Mouse (Mus musculus) bone marrow, adult 2 months (tissue): Measurements from ENCODE around the gene Rexo1. TPM values are rescaled to one million over a fixed set of nuclear protein-coding genes. Genes with fewer than 3 reads are reported as not detected.

ENCODE experiments used
- H3K27ac ChIP-seq: fragments of 200-500 bp; 2 replicates; pipeline ENCODE4 v1.5.1; 2012; ENCODE audit warnings: low read depth, mild to moderate bottlenecking, control low read depth, inconsistent platforms, low read length; ENCODE audit not compliant: control insufficient read depth, poor library complexity, insufficient read depth
- H3K4me1 ChIP-seq: fragments of 200-500 bp; 2 replicates; pipeline ENCODE4 v1.6.1; 2011; ENCODE audit warnings: low read length; ENCODE audit not compliant: control insufficient read depth, insufficient read depth
- H3K4me3 ChIP-seq: fragments of 200-500 bp; replicated peaks from 2 replicates; pipeline ENCODE3; 2011; ENCODE audit warnings: mild to moderate bottlenecking, low read depth, low read length, control low read depth; ENCODE audit not compliant: control insufficient read depth
- CTCF ChIP-seq: fragments of 200-500 bp; IDR thresholded peaks from 2 replicates; pipeline ENCODE4 v1.5.1; 2011; ENCODE audit warnings: low read length, control low read depth; ENCODE audit not compliant: control insufficient read depth, insufficient read depth
- POLR2A ChIP-seq: fragments of 200-500 bp; IDR thresholded peaks from 2 replicates; pipeline ENCODE4 v1.6.1; 2011; ENCODE audit warnings: low read depth, mild to moderate bottlenecking, control low read depth, low read length, borderline replicate concordance; ENCODE audit not compliant: control insufficient read depth
- WGBS: fragments of 180-500 bp; shearing (Covaris S2); methylation state at CpG from one replicate; pipeline ENCODE4 v1.1.7; 2018; 5-methylcytosine and 5-hydroxymethylcytosine counted together
- polyA plus RNA-seq: library from polyadenylated mRNA; stranded (reverse); fragments of >200 nt; gene quantifications from 2 replicates; pipeline ENCODE4 v1.2.4, GENCODE M21; 2011; ENCODE audit warnings: low replicate concordance; ENCODE audit not compliant: missing spikeins, insufficient read depth, insufficient read length

Rexo1 gene
- polyA plus RNA-seq, 1 experiment, result 55.3 TPM

GRCm38 (mm10) chr10:80504724-80505123 lies 56.6 kb downstream of the Rexo1 start:
- TF ChIP-seq CTCF (no peak), POLR2A (no peak)
- H3K27ac ChIP-seq, result no peak overlapping the region
- H3K4me3 ChIP-seq, result no peak overlapping the region
- H3K4me1 ChIP-seq, result peaks cover under 1% of the 10 kb centered on the region; the same call in 1 of the 2 replicates
- 6% methylated on average over 9 of the region's 9 CpGs for WGBS

GRCm38 (mm10) chr10:80503599-80504220 lies 57.6 kb downstream of the Rexo1 start:
- 7% methylated on average over 27 of the region's 27 CpGs for WGBS
- no peaks in the 10 kb centered on the region for H3K4me1 ChIP-seq
- H3K4me3 ChIP-seq, result no peak overlapping the region
- no peak for TF ChIP-seq CTCF
- TF ChIP-seq POLR2A, result no peak
- H3K27ac ChIP-seq, result no peak overlapping the region

GRCm38 (mm10) chr10:80502819-80503314 lies 58.5 kb downstream of the Rexo1 start:
- Histone ChIP-seq H3K4me1 (no peaks in the 10 kb centered on the region), H3K27ac (no peak overlapping the region), H3K4me3 (no peak overlapping the region)
- WGBS, result 10% methylated on average over 22 of the region's 22 CpGs
- TF ChIP-seq CTCF (no peak), POLR2A (no peak)

- whole genome bisulfite sequencing, result 2% methylated on average over 7 of the region's 7 CpGs
- TF ChIP-seq CTCF, result no peak
- no peak for TF ChIP-seq POLR2A
- Histone ChIP-seq H3K4me1 (no peaks in the 10 kb centered on the region), H3K4me3 (no peak overlapping the region), H3K27ac (no peak overlapping the region)
Measured at GRCm38 (mm10) chr10:80502291-80502690, 59.1 kb downstream of the Rexo1 start.

GRCm38 (mm10) chr10:80496421-80496820 lies 64.9 kb downstream of the Rexo1 start:
- 3% methylated on average over 20 of the region's 20 CpGs for WGBS
- no peak overlapping the region for H3K27ac ChIP-seq
- H3K4me3 ChIP-seq, result no peak overlapping the region
- H3K4me1 ChIP-seq, result no peaks in the 10 kb centered on the region
- no peak for TF ChIP-seq POLR2A
- no peak for TF ChIP-seq CTCF

GRCm38 (mm10) chr10:80495901-80496300 lies 65.5 kb downstream of the Rexo1 start:
- WGBS, result under 1% methylated on average over 35 of the region's 35 CpGs
- no peak overlapping the region for H3K4me3 ChIP-seq
- no peaks in the 10 kb centered on the region for H3K4me1 ChIP-seq
- TF ChIP-seq CTCF, result no peak
- TF ChIP-seq POLR2A, result no peak
- no peak overlapping the region for H3K27ac ChIP-seq

- TF ChIP-seq CTCF (no peak), POLR2A (no peak)
- WGBS, result 2% methylated on average over 42 of the region's 42 CpGs
- Histone ChIP-seq H3K27ac (no peak within 1 kb of the TSS; the same call in 1 of the 2 replicates), H3K4me3 (no peak within 1 kb of the TSS), H3K4me1 (no peaks in the 10 kb centered on the region)
Measured at GRCm38 (mm10) chr10:80494732-80495131, 66.6 kb downstream of the Rexo1 start, which contains the start of gene Onecut3. TSS of gene Onecut3 (plus strand) at chr10:80494835.

Other genes with a start within 250 kb of the Rexo1 start
- gene 2310011J03Rik, start 241.0 kb downstream of the Rexo1 start, polyA plus RNA-seq, result 40.8 and 52.1 TPM in 2 replicates
- 1.4 TPM in 1 of 2 replicates, not detected in the other for gene Pcsk4, start 232.1 kb downstream of the Rexo1 start, polyA plus RNA-seq
- 4.2 and 6.5 TPM in 2 replicates for gene Reep6, start 231.6 kb downstream of the Rexo1 start, polyA plus RNA-seq
- gene Adamtsl5, start 213.1 kb downstream of the Rexo1 start, polyA plus RNA-seq, result 3.0 and 8.6 TPM in 2 replicates
- gene Plk5, start 205.1 kb downstream of the Rexo1 start, polyA plus RNA-seq, result 2.2 TPM in 1 of 2 replicates, not detected in the other
- gene Mex3d, start 173.9 kb downstream of the Rexo1 start, polyA plus RNA-seq, result 1.4 and 1.7 TPM in 2 replicates
- gene Mbd3, start 162.0 kb downstream of the Rexo1 start, polyA plus RNA-seq, result 53.0 and 82.0 TPM in 2 replicates
- 190 and 222 TPM in 2 replicates for gene Uqcr11, start 154.7 kb downstream of the Rexo1 start, polyA plus RNA-seq
- 70.7 and 138 TPM in 2 replicates for gene Tcf3, start 127.9 kb downstream of the Rexo1 start, polyA plus RNA-seq
- gene Onecut3, start 66.7 kb downstream of the Rexo1 start, polyA plus RNA-seq, result not detected in 2 replicates
- not detected in 2 replicates for gene Atp8b3, start 22.4 kb downstream of the Rexo1 start, polyA plus RNA-seq
- 13.4 and 18.6 TPM in 2 replicates for gene Klf16, start 15.8 kb upstream of the Rexo1 start, polyA plus RNA-seq
- 44.4 and 53.1 TPM in 2 replicates for gene Abhd17a, start 28.8 kb upstream of the Rexo1 start, polyA plus RNA-seq
- gene Scamp4, start 41.3 kb upstream of the Rexo1 start, polyA plus RNA-seq, result 12.9 and 17.2 TPM in 2 replicates
- 2.2 and 3.2 TPM in 2 replicates for gene Adat3, start 41.3 kb upstream of the Rexo1 start, polyA plus RNA-seq
- 2.0 and 2.4 TPM in 2 replicates for gene Gm49322, start 44.5 kb upstream of the Rexo1 start, polyA plus RNA-seq
- 49.9 and 75.2 TPM in 2 replicates for gene Csnk1g2, start 61.3 kb upstream of the Rexo1 start, polyA plus RNA-seq
- 7.0 and 22.1 TPM in 2 replicates for gene Btbd2, start 95.5 kb upstream of the Rexo1 start, polyA plus RNA-seq
- gene Mknk2, start 116.6 kb upstream of the Rexo1 start, polyA plus RNA-seq, result 70.5 and 89.6 TPM in 2 replicates
- 16.3 and 45.8 TPM in 2 replicates for gene Mob3a, start 140.4 kb upstream of the Rexo1 start, polyA plus RNA-seq
- 22.9 and 33.3 TPM in 2 replicates for gene Izumo4, start 140.6 kb upstream of the Rexo1 start, polyA plus RNA-seq
- 35.9 and 68.0 TPM in 2 replicates for gene Ap3d1, start 180.7 kb upstream of the Rexo1 start, polyA plus RNA-seq
- gene Dot1l, start 193.6 kb upstream of the Rexo1 start, polyA plus RNA-seq, result 30.8 and 55.1 TPM in 2 replicates
- gene Sf3a2, start 236.6 kb upstream of the Rexo1 start, polyA plus RNA-seq, result 26.5 and 34.5 TPM in 2 replicates
- 123 and 186 TPM in 2 replicates for gene Plekhj1, start 237.1 kb upstream of the Rexo1 start, polyA plus RNA-seq
- gene Amh, start 243.7 kb upstream of the Rexo1 start, polyA plus RNA-seq, result 3.0 TPM in 1 of 2 replicates, not detected in the other